In genomic region chr8:115440151-115440550, GRCm38 (mm10) we compare ENCODE assay signal across 17 mouse cellular contexts.
A peak's percentile ranks its signal among the peaks of the same experiment; 100 is the strongest.
DNase-seq lines count a peak whose midpoint lies in the region.
"Had no signal": no experiment of that assay in that cellular context is flagged by ENCODE, and none has a peak within 500 bp of the region (broad histone marks: within the 10 kb centered on the region; RNA-seq: fewer than 3 reads in every experiment).

No protein-coding gene starts in this region.

- DNase-seq in cerebellum, adult 9-10 months = peak; percentile 70
- DNase-seq in cerebellum, postnatal 4 days (ENCODE audit: low spot score in 2 of 2) = no peak
- DNase-seq in lung, postnatal 36 days = peak; percentile 25
- no peak for DNase-seq in lung, postnatal 25 days (ENCODE audit: low spot score)
- peak; percentile 29 to 37 for DNase-seq in cerebellum, postnatal 14 days
- DNase-seq in skeletal muscle tissue, adult 2 months (ENCODE audit: low read depth, low spot score) = peak; percentile 43
- DNase-seq in heart, adult 9 months (ENCODE audit: low spot score in 2 of 2) = no peak
- DNase-seq in layer of hippocampus, adult 9-10 months (ENCODE audit: low spot score) = no peak
- DNase-seq: adrenal gland, adult 8-10 months; B cell, adult 2 months; forebrain, postnatal 0 days; heart, postnatal 36 days; kidney, adult 8-10 months; kidney, postnatal 4 days; liver, postnatal 0 days; midbrain, embryonic 14.5 days; right cerebral cortex, postnatal 14 days had no signal

Comparison
In these comparisons a context has a peak if more than half of its experiments do, and no peak if none do; other contexts are left out.
1. DNase-seq: peak in cerebellum, adult 9-10 months (single experiment), lung, postnatal 36 days (single experiment), cerebellum, postnatal 14 days (2 of 2) and skeletal muscle tissue, adult 2 months (single experiment); none in cerebellum, postnatal 4 days (0 of 2), lung, postnatal 25 days (single experiment), heart, adult 9 months (0 of 2) and layer of hippocampus, adult 9-10 months (single experiment).